Mouse (Mus musculus) stomach, embryonic 15.5 days (tissue): ENCODE results near the gene Gng7. TPM values are rescaled to one million over a fixed set of nuclear protein-coding genes. Genes with fewer than 3 reads are reported as not detected.

Source experiments
- ATAC-seq: fragments of 200-750 bp; cut with Nextera tagmentation; 2 replicates; pipeline ENCODE4 v1.8.0; 2017; ENCODE audit warnings: low read depth, moderate number of reproducible peaks, moderate TSS enrichment; ENCODE audit not compliant: insufficient read depth, low FRiP score
- H3K27ac ChIP-seq: fragments of 300-500 bp; sonication (generic); 2 replicates; pipeline ENCODE4 v1.5.1; 2015; ENCODE audit warnings: mild to moderate bottlenecking, inconsistent platforms
- H3K27me3 ChIP-seq: fragments of 300-500 bp; sonication (generic); replicated peaks from 2 replicates; pipeline ENCODE4 v1.6.1; 2015; ENCODE audit warnings: inconsistent platforms
- H3K36me3 ChIP-seq: fragments of 300-500 bp; sonication (generic); 2 replicates; pipeline ENCODE4 v1.6.1; 2015; ENCODE audit warnings: inconsistent platforms
- H3K4me1 ChIP-seq: fragments of 300-500 bp; sonication (generic); 2 replicates; pipeline ENCODE4 v1.6.1; 2015; ENCODE audit warnings: inconsistent platforms
- H3K4me2 ChIP-seq: fragments of 300-500 bp; sonication (generic); 2 replicates; pipeline ENCODE4 v1.6.1; 2015; ENCODE audit warnings: mild to moderate bottlenecking, inconsistent platforms
- H3K4me3 ChIP-seq: fragments of 300-500 bp; sonication (generic); replicated peaks from 2 replicates; pipeline ENCODE4 v1.5.1; 2015; ENCODE audit warnings: inconsistent platforms
- H3K9ac ChIP-seq: fragments of 300-500 bp; sonication (generic); 2 replicates; pipeline ENCODE4 v1.6.1; 2015; ENCODE audit warnings: inconsistent platforms
- H3K9me3 ChIP-seq: fragments of 300-500 bp; sonication (generic); 2 replicates; pipeline ENCODE4 v1.6.1; 2016; ENCODE audit warnings: inconsistent platforms
- WGBS: fragments of 180-500 bp; shearing (Covaris S2); methylation state at CpG from one replicate; pipeline ENCODE4 v1.1.7; 2015; 5-methylcytosine and 5-hydroxymethylcytosine counted together
- polyA plus RNA-seq: library from polyadenylated mRNA; unstranded; fragments of >200 nt; fragmentation: Nextera tagmentation; extraction: Ambion mirVana; gene quantifications from 2 replicates; pipeline ENCODE4 v1.2.1, GENCODE M21; 2015

Gene Gng7
- polyA plus RNA-seq, 1 experiment from 2014 or later: 4.8 TPM

DNA sequence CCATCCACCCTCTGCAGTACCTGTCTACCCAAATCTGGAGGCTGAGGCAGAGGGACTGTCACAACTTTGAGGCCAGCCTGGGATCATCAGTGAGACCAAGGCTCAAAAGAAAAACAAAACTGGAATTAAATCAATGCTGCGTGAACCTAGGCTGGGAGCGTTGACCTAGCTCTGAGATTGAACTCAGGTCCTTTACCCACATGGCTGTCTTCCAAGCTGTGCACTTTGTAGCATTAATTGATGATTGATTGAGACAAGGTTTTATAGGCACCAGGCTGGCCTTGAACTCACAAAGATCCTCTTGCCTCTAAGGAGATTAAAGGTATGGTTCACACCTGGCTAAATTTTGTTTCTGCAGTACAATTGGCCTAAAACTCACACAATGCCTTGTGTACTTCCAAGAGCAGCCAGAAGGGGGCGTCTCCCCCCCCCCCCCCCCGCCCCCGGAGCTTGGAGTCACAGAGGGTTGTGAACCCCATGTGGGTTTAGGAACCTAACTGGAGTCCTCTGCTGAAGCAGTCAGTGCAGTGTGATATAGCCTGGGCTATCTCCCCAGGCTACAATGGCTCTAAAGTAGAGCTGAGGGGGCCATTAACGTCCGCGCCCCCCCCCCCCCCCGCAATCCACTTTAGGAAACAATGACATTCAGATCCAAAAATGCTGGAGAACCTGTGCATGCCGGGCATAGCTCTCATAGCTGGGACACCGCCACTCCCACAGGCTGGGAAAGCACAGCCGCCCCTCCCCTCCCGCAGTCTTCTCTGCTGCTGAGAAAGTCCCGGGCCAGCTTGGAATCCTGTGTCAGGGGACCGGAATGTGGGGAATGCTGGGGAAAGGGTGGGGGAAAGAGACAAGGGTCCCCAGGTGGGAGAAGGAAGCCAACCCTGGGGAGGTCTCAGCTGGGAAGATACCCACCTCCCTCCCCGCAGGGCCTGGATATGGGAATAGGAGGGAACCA, 53.9 kb downstream of the Gng7 start:
- H3K9me3 ChIP-seq: no peaks in the 10 kb centered on the region
- no peak overlapping the region for H3K4me3 ChIP-seq
- H3K9ac ChIP-seq: no peak overlapping the region
- peak overlapping the region; percentile 84 for H3K27ac ChIP-seq
- H3K4me2 ChIP-seq: peak overlapping the region; percentile 30; the same call in 1 of the 2 replicates
- peaks cover 41% of the 10 kb centered on the region for H3K4me1 ChIP-seq
- no peaks in the 10 kb centered on the region for H3K27me3 ChIP-seq
- H3K36me3 ChIP-seq: no peaks in the 10 kb centered on the region
- WGBS: 14% methylated on average over 16 of the region's 16 CpGs
- ATAC-seq: peak; percentile 63

DNA sequence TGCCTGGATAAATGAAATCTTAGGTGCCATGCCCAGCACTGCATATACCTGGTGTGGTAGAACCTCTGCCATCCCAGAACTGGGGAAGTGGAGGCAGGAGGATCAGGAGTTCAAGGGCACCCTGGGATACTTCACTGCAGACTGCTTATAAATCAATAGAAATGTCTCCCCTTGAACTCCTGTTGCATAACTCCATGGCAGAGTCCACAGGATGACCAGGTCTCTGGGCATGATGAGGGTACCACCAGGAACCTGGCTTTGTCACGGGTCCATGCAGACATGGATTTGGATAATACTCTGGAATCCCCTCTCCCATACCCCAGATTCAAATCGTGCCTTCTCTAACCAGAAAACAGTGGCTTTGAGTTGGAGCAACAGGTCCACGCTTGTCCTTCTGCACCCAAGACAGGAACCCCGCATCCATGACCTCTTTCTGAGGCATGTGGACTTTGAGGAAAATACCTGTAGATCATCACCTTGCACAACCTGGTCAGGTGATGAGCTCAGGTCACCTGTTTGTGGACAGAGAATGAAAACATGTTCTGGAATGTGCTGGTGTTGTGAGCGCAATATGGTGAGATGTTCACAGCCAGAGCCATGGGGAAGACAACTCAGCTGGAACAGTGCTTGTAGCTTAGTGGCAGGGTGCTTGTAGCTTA, 55.6 kb downstream of the Gng7 start:
- Histone ChIP-seq H3K36me3 (no peaks in the 10 kb centered on the region), H3K4me1 (peaks cover 51% of the 10 kb centered on the region), H3K9me3 (no peaks in the 10 kb centered on the region), H3K4me3 (no peak overlapping the region), H3K27ac (no peak overlapping the region), H3K4me2 (no peak overlapping the region), H3K9ac (no peak overlapping the region), H3K27me3 (no peaks in the 10 kb centered on the region)
- 91% methylated on average over 5 of the region's 5 CpGs for WGBS
- ATAC-seq: no peak

DNA sequence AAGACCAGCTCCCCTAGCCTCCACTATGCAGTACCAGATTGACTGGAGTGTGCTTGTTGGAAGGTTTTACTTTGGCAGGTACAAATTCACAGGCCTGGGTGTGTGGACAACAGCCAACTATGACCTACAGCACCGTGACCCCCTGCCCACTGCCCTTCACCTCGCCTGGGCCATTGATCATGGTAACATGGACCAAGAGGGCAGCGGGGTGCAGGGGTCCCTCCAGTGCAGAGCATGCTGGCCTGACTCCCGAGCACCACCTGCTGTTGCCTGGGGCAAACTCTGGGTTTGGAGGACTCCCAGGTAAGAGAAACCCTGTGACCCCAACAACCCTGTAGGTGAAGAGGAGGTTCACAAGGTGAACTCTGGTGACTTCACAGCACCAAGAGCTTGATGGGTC, 57.0 kb downstream of the Gng7 start:
- WGBS: 68% methylated on average over 4 of the region's 4 CpGs
- Histone ChIP-seq H3K9ac (no peak overlapping the region), H3K4me3 (no peak overlapping the region), H3K4me2 (no peak overlapping the region), H3K27ac (no peak overlapping the region), H3K4me1 (peaks cover 38% of the 10 kb centered on the region), H3K9me3 (no peaks in the 10 kb centered on the region), H3K36me3 (no peaks in the 10 kb centered on the region), H3K27me3 (no peaks in the 10 kb centered on the region)
- no peak for ATAC-seq

DNA sequence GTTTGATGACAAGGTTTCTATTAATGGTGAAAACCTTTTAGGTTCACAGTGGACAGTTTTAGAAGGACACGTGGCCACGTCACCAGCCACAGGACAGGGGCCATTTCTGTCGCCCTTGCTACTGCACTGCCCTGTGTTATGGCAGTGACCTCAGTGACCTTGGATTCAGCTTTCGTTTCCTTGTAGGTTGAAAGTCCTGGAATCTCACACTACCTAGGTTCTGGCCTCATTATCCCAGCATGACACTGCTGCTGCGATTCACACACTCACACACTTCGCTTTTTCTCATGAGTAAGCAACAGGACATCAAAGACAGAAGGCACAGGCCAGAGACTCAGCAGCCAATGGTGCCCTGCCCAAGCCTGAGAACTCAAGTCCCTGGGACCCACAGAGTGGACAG, 57.8 kb downstream of the Gng7 start:
- Histone ChIP-seq H3K4me3 (no peak overlapping the region), H3K4me1 (peaks cover 29% of the 10 kb centered on the region), H3K4me2 (no peak overlapping the region), H3K27ac (no peak overlapping the region), H3K9ac (no peak overlapping the region), H3K36me3 (no peaks in the 10 kb centered on the region), H3K9me3 (no peaks in the 10 kb centered on the region), H3K27me3 (no peaks in the 10 kb centered on the region)
- WGBS: 79% methylated on average over 6 of the region's 6 CpGs
- ATAC-seq: no peak

DNA sequence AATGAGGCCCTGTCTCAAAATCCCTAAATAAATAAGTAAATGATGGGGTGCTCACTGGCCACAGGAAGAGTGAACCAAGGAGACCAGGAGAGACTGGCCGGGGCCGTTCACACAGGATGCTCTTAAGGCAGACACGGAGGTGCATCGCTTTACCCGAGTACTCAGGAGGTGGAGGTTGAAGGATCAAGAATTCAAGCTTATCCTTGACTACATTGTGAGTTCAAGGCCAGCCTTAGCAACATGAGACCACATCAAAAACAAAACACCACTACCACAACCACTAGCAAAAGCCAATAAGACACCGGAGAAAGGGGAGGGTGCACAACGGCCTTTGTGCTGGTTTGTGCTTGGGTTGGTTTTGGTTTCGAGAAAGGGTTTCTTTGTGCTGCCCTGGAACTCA, 58.4 kb downstream of the Gng7 start:
- Histone ChIP-seq H3K27me3 (no peaks in the 10 kb centered on the region), H3K27ac (no peak overlapping the region), H3K9me3 (no peaks in the 10 kb centered on the region), H3K4me1 (peaks cover 26% of the 10 kb centered on the region), H3K36me3 (no peaks in the 10 kb centered on the region), H3K4me3 (no peak overlapping the region), H3K9ac (no peak overlapping the region), H3K4me2 (no peak overlapping the region)
- no peak for ATAC-seq
- 96% methylated on average over 8 of the region's 8 CpGs for WGBS

DNA sequence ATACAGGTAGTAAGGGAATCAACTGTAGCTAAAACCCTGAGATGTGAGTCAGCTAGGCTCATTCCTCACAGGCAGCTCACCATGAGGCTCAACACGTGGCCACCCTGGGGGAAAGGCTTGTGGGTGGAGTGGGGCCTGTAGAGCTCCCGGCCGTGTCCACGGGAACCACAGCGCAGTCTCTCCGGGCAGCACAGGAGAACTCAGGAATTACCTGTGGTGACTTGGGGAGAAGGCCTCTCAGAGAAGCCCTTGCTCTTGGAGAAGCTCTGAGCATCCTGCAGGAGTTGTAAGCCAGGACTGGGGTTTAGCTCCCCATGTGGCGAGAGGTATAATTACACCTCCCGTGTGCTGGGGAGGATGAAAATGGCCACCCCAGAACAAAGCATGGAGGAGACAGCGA, 59.2 kb downstream of the Gng7 start:
- H3K4me1 ChIP-seq: peaks cover 17% of the 10 kb centered on the region; the same call in 1 of the 2 replicates
- H3K4me3 ChIP-seq: no peak overlapping the region
- 18% methylated on average over 9 of the region's 9 CpGs for WGBS
- no peak overlapping the region for H3K4me2 ChIP-seq
- ATAC-seq: no peak
- H3K9me3 ChIP-seq: no peaks in the 10 kb centered on the region
- no peak overlapping the region for H3K9ac ChIP-seq
- no peaks in the 10 kb centered on the region for H3K27me3 ChIP-seq
- H3K36me3 ChIP-seq: no peaks in the 10 kb centered on the region
- peak overlapping the region; percentile 71 for H3K27ac ChIP-seq

DNA sequence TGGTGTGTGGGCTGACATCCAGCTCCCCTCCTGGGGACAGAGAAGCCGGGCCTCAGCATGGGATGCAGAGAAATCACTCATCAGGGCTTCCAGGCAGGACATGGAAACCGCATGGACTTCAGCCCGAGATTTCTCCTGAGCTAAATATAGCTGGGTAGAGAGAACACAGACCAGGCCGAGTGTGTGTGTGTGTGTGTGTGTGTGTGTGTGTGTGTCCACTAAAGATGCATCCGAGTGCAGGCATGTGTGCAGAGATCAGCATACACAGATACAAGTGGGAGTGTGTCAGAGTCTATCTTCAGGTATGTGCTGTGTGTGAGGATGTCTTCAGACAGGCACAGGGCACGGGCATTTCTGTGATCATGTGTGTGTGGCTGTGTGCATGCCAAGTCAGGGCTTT, 59.9 kb downstream of the Gng7 start:
- H3K4me2 ChIP-seq: no peak overlapping the region
- H3K4me1 ChIP-seq: peaks cover 12% of the 10 kb centered on the region; the same call in 1 of the 2 replicates
- 48% methylated on average over 6 of the region's 6 CpGs for WGBS
- no peak overlapping the region for H3K9ac ChIP-seq
- peak; percentile 33 for ATAC-seq
- H3K4me3 ChIP-seq: no peak overlapping the region
- H3K36me3 ChIP-seq: no peaks in the 10 kb centered on the region
- no peaks in the 10 kb centered on the region for H3K9me3 ChIP-seq
- H3K27ac ChIP-seq: peak overlapping the region; percentile 71
- no peaks in the 10 kb centered on the region for H3K27me3 ChIP-seq

DNA sequence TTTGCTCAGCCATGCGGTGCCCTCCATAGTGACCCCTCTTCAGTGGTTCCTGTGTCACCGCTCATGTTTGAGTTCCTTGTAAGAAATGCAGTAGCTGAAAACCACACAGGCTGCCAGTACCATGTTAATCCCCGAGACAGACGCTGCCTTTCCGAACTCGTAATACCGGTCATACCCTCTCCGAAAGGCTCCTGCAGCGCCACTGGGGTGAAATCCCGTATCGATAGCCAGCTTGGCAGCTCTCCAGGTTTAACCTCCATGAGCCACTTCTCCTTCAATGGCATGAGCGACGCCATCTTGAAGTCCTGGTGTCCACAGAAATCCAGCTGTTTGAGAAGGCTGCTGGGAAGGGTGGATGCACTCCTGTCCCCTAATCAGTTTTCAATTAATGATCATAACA, 60.3 kb downstream of the Gng7 start:
- WGBS: 61% methylated on average over 13 of the region's 13 CpGs
- H3K4me1 ChIP-seq: peaks cover 12% of the 10 kb centered on the region; the same call in 1 of the 2 replicates
- no peaks in the 10 kb centered on the region for H3K36me3 ChIP-seq
- no peaks in the 10 kb centered on the region for H3K9me3 ChIP-seq
- no peak overlapping the region for H3K4me2 ChIP-seq
- no peak overlapping the region for H3K9ac ChIP-seq
- no peak overlapping the region for H3K4me3 ChIP-seq
- no peak for ATAC-seq
- H3K27me3 ChIP-seq: no peaks in the 10 kb centered on the region
- peak overlapping the region; percentile 71 for H3K27ac ChIP-seq

DNA sequence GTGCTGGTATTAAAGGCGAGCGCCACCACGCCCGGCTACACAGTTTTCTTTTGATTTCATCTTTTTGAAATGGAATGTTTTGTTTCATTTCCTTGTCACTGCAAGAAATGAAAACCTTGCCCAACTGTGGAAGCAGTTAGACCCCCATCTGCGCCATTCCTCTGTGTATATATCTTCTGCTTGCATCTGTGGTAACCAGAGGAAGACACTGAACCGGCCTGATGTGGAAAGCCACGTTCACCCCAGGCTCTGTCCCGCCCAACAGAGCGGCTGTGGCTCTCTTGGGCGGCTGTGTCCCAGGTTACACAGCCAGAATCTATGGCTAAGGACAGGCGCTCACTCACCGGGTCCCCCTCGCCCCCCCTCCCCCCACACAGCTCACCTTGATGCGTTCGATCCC, 62.3 kb downstream of the Gng7 start:
- Histone ChIP-seq H3K4me1 (peaks cover 26% of the 10 kb centered on the region), H3K4me2 (no peak overlapping the region), H3K9ac (no peak overlapping the region), H3K36me3 (no peaks in the 10 kb centered on the region), H3K9me3 (no peaks in the 10 kb centered on the region), H3K4me3 (no peak overlapping the region), H3K27ac (no peak overlapping the region), H3K27me3 (no peaks in the 10 kb centered on the region)
- WGBS: 67% methylated on average over 15 of the region's 15 CpGs
- ATAC-seq: no peak

DNA sequence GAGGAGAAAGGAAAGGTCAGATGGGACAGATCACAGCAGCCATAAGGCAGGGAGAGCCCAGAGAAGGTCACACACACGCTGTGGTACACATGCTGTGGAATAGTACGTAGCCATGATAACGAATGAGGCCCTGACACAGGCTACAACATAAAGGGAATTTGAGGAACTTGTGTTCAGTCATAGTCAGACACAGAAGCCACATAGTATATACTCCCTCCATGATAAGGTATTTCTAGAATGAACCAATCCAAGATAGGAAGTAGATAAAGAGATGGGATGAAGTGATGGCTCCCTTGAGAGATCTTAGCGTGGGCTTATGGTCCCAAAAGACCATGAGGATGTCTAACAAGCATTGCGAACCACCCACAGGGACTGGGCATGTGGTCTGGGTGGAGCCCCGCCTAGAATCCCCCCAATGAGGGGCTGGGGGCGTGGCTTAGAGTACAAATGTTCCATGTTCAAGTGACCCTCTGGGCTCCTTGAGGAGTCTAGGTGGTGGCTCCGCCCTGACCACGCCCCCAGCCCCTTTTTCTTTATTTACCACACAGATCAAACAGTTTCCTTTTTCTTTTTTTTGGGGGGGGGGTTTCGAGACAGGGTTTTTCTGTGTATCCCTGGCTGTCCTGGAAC, 62.9 kb downstream of the Gng7 start:
- H3K9ac ChIP-seq: no peak overlapping the region
- no peak for ATAC-seq
- H3K27ac ChIP-seq: no peak overlapping the region
- 79% methylated on average over 10 of the region's 10 CpGs for WGBS
- H3K9me3 ChIP-seq: no peaks in the 10 kb centered on the region
- H3K4me3 ChIP-seq: no peak overlapping the region
- H3K4me2 ChIP-seq: no peak overlapping the region
- H3K4me1 ChIP-seq: peaks cover 32% of the 10 kb centered on the region
- no peaks in the 10 kb centered on the region for H3K36me3 ChIP-seq
- no peaks in the 10 kb centered on the region for H3K27me3 ChIP-seq

DNA sequence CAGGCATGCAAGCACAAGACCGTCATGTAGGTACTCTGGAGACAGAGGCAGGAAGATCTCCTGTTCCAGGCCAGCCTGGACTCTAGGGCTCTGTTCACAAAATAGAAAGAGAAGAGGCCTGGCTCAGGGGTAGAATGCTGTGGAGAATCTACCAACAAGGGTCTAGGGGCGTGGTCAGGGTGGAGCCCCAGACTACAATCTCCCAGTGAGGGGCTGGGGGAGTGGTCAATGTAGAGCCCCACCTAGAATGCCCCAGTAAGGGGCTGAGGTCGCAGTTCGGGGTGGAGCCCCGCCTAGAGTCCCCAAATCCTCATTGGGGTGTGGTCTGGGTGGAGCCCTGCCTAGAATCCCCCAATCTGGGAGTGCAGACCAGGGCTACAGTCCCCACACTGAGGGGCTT, 64.4 kb downstream of the Gng7 start:
- H3K27ac ChIP-seq: no peak overlapping the region
- no peak for ATAC-seq
- H3K27me3 ChIP-seq: no peaks in the 10 kb centered on the region
- no peak overlapping the region for H3K4me3 ChIP-seq
- no peak overlapping the region for H3K9ac ChIP-seq
- no peaks in the 10 kb centered on the region for H3K9me3 ChIP-seq
- 38% methylated on average over 5 of the region's 5 CpGs for WGBS
- peaks cover 31% of the 10 kb centered on the region for H3K4me1 ChIP-seq
- H3K4me2 ChIP-seq: no peak overlapping the region
- no peaks in the 10 kb centered on the region for H3K36me3 ChIP-seq

DNA sequence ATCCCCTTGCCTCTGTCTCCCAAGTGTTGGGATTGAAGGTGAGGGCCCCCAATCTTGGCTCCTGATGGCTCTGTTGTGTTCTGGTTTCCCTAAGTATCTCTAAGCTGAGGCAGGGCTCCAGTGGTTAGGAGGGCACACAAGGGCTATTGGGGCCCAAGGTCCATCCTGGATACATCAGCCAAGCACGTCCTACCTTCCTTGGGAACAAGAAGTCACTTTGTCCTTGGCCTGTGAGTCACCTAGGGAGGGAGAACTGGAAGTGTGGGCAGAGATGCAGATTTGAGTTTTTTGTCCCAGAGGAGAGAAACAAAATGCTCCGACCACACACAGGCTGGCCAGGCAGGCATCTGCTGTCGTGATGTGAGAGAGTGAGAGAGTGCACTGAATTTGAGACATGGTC, 65.7 kb downstream of the Gng7 start:
- Histone ChIP-seq H3K27me3 (no peaks in the 10 kb centered on the region), H3K27ac (no peak overlapping the region), H3K4me2 (no peak overlapping the region), H3K9me3 (no peaks in the 10 kb centered on the region), H3K9ac (no peak overlapping the region), H3K4me1 (peaks cover 22% of the 10 kb centered on the region), H3K36me3 (no peaks in the 10 kb centered on the region), H3K4me3 (no peak overlapping the region)
- ATAC-seq: no peak
- WGBS: 76% methylated on average over 3 of the region's 3 CpGs
